In genomic region chr14:34219786-34220198, GRCm38 (mm10) we compare ENCODE assay signal across 7 mouse cellular contexts. TPM values are rescaled to one million over a fixed set of nuclear protein-coding genes. Genes with fewer than 3 reads are reported as not detected.
DNase-seq lines count a peak whose midpoint lies in the region; ATAC-seq lines count a peak whose summit lies in the region.

No protein-coding gene starts in this region.

- ATAC-seq in lung, embryonic 16.5 days (ENCODE audit: low read depth) = no peak
- no peak for ATAC-seq in forebrain, embryonic 14.5 days
- ATAC-seq in liver, embryonic 12.5 days = peak; percentile 55; the same call in 1 of the 2 replicates
- peak; percentile 22; the same call in 1 of the 2 replicates for ATAC-seq in stomach, embryonic 16.5 days (ENCODE audit: insufficient read depth, low FRiP score)

- H3K4me2 ChIP-seq in lung, embryonic 16.5 days (ENCODE audit: low read depth, low read length) = peak overlapping the region; percentile 64
- H3K4me2 ChIP-seq in forebrain, embryonic 14.5 days (ENCODE audit: low read length) = peak overlapping the region; percentile 36
- H3K4me2 ChIP-seq in liver, embryonic 12.5 days = peak overlapping the region; percentile 59
- peak overlapping the region; percentile 52 for H3K4me2 ChIP-seq in stomach, embryonic 16.5 days (ENCODE audit: low read depth, low read length)

- H3K9ac ChIP-seq in lung, embryonic 16.5 days (ENCODE audit: low read length) = peak overlapping the region; percentile 48
- H3K9ac ChIP-seq in forebrain, embryonic 14.5 days (ENCODE audit: low read length) = peak overlapping the region; percentile 37; the same call in 1 of the 2 replicates
- no peak overlapping the region for H3K9ac ChIP-seq in liver, embryonic 12.5 days
- peak overlapping the region; percentile 43; the same call in 1 of the 2 replicates for H3K9ac ChIP-seq in stomach, embryonic 16.5 days (ENCODE audit: low read length)

- H3K4me3 ChIP-seq in lung, embryonic 16.5 days (ENCODE audit: low read length) = peak overlapping the region; percentile 41
- 0 out of 2 replicates have a peak overlapping the region, but pooled peaks have one; percentile 6 for H3K4me3 ChIP-seq in forebrain, embryonic 14.5 days (ENCODE audit: low read depth, low read length)
- peak overlapping the region; percentile 26; the same call in 1 of the 2 replicates for H3K4me3 ChIP-seq in liver, embryonic 12.5 days
- peak overlapping the region; percentile 32 for H3K4me3 ChIP-seq in stomach, embryonic 16.5 days (replicated peaks; ENCODE audit: low read length)

- H3K9me3 ChIP-seq in lung, embryonic 16.5 days (ENCODE audit: control insufficient read depth, low read length) = no peaks in the 10 kb centered on the region
- H3K9me3 ChIP-seq in forebrain, embryonic 14.5 days (replicated peaks; ENCODE audit: control insufficient read depth, low read length) = no peaks in the 10 kb centered on the region
- H3K9me3 ChIP-seq in liver, embryonic 12.5 days (replicated peaks) = no peaks in the 10 kb centered on the region
- no peaks in the 10 kb centered on the region for H3K9me3 ChIP-seq in stomach, embryonic 16.5 days (replicated peaks; ENCODE audit: control insufficient read depth, low read length)

- peaks cover 10% of the 10 kb centered on the region; the same call in 1 of the 2 replicates for H3K4me1 ChIP-seq in lung, embryonic 16.5 days (replicated peaks; ENCODE audit: control insufficient read depth, insufficient read depth, low read length)
- peaks cover 4% of the 10 kb centered on the region; the same call in 1 of the 2 replicates for H3K4me1 ChIP-seq in forebrain, embryonic 14.5 days (ENCODE audit: control insufficient read depth, insufficient read depth, low read length)
- H3K4me1 ChIP-seq in liver, embryonic 12.5 days = peaks cover 5% of the 10 kb centered on the region
- peaks cover 6% of the 10 kb centered on the region; the same call in 1 of the 2 replicates for H3K4me1 ChIP-seq in stomach, embryonic 16.5 days (ENCODE audit: control insufficient read depth, insufficient read depth, low read length)

- H3K36me3 ChIP-seq in lung, embryonic 16.5 days (ENCODE audit: control insufficient read depth, insufficient read depth, low read length) = no peaks in the 10 kb centered on the region
- H3K36me3 ChIP-seq in forebrain, embryonic 14.5 days (ENCODE audit: control insufficient read depth, insufficient read depth, low read length) = no peaks in the 10 kb centered on the region
- H3K36me3 ChIP-seq in liver, embryonic 12.5 days = no peaks in the 10 kb centered on the region
- H3K36me3 ChIP-seq in stomach, embryonic 16.5 days (ENCODE audit: control insufficient read depth, insufficient read depth, low read length) = no peaks in the 10 kb centered on the region

- peaks cover 19% of the 10 kb centered on the region for H3K27me3 ChIP-seq in lung, embryonic 16.5 days (ENCODE audit: control insufficient read depth, insufficient read depth, low read depth, low read length)
- peaks cover 10% of the 10 kb centered on the region for H3K27me3 ChIP-seq in forebrain, embryonic 14.5 days (replicated peaks; ENCODE audit: control insufficient read depth, insufficient read depth, low read length)
- H3K27me3 ChIP-seq in liver, embryonic 12.5 days (replicated peaks) = peaks cover 39% of the 10 kb centered on the region
- H3K27me3 ChIP-seq in stomach, embryonic 16.5 days (ENCODE audit: control insufficient read depth, insufficient read depth, low read length) = peaks cover 20% of the 10 kb centered on the region

- no peak for DNase-seq in lung, postnatal 14 days
- no peak for DNase-seq in forebrain, embryonic 14.5 days (ENCODE audit: low spot score)
- no peak for DNase-seq in right cerebral cortex, postnatal 14 days
- no peak for DNase-seq in ovary, postnatal 10 days (ENCODE audit: low spot score)

- WGBS in lung, embryonic 16.5 days = 2% methylated on average over 29 of the region's 29 CpGs
- WGBS in forebrain, embryonic 14.5 days = 9% methylated on average over 25 of the region's 29 CpGs
- WGBS in liver, embryonic 12.5 days (ENCODE audit: insufficient replicate concordance) = 6% methylated on average over 29 of the region's 29 CpGs
- 2% methylated on average over 29 of the region's 29 CpGs for WGBS in stomach, embryonic 16.5 days

- H3K27ac ChIP-seq in lung, embryonic 16.5 days (ENCODE audit: low read length) = no peak overlapping the region
- no peak overlapping the region for H3K27ac ChIP-seq in forebrain, embryonic 14.5 days (ENCODE audit: low read depth, low read length)
- H3K27ac ChIP-seq in liver, embryonic 12.5 days = no peak overlapping the region
- H3K27ac ChIP-seq in stomach, embryonic 16.5 days (ENCODE audit: low read length) = no peak overlapping the region

RNA-seq across cellular contexts. Expression of gene Syt15, which starts 0.4 kb away (rescaled TPM):
- polyA plus RNA-seq in lung, embryonic 16.5 days (2015; fragmentation: Nextera tagmentation; extraction: Ambion mirVana) = 0.87 and 1.0 TPM in 2 replicates
- polyA plus RNA-seq in forebrain, embryonic 14.5 days (2014; fragmentation: Nextera tagmentation; extraction: Ambion mirVana) = 0.14 and 0.16 TPM in 2 replicates
- polyA plus RNA-seq in liver, embryonic 12.5 days (2016; fragmentation: Nextera tagmentation; extraction: Ambion mirVana) = 0.44 TPM in 2 replicates
- 1.4 and 1.6 TPM in 2 replicates for polyA plus RNA-seq in stomach, embryonic 16.5 days (2015; fragmentation: Nextera tagmentation; extraction: Ambion mirVana)

RNA-seq across cellular contexts. Expression of gene Gprin2, which starts 18.3 kb away (rescaled TPM):
- polyA plus RNA-seq in lung, embryonic 16.5 days (2015; fragmentation: Nextera tagmentation; extraction: Ambion mirVana) = 0.21 and 0.30 TPM in 2 replicates
- polyA plus RNA-seq in forebrain, embryonic 14.5 days (2014; fragmentation: Nextera tagmentation; extraction: Ambion mirVana) = 2.6 TPM in 2 replicates
- 0.13 TPM in 2 replicates for polyA plus RNA-seq in liver, embryonic 12.5 days (2016; fragmentation: Nextera tagmentation; extraction: Ambion mirVana)
- 0.29 and 0.31 TPM in 2 replicates for polyA plus RNA-seq in stomach, embryonic 16.5 days (2015; fragmentation: Nextera tagmentation; extraction: Ambion mirVana)

Comparison
In these comparisons a context has a peak if more than half of its experiments do, and no peak if none do; other contexts are left out.
1. ATAC-seq: peak in liver, embryonic 12.5 days (single experiment) and stomach, embryonic 16.5 days (single experiment); none in lung, embryonic 16.5 days (single experiment) and forebrain, embryonic 14.5 days (single experiment).
2. Peak in every context shown above with its lines, with median percentiles within 50 percentile points of each other: H3K4me2 ChIP-seq and H3K4me3 ChIP-seq.